Mouse (Mus musculus): ENCODE data around the gene Synrg. TPM values are rescaled to one million over a fixed set of nuclear protein-coding genes. Genes with fewer than 3 reads are reported as not detected.

The Synrg gene
- 22.9 and 24.8 TPM in 2 replicates for polyA plus RNA-seq (2012; rRNA removed)

GRCm38 (mm10) chr11:83963991-83964921, at the start of gene Synrg:
Gene Synrg, plus strand, starts transcription at chr11:83964428.

GRCm38 (mm10) chr11:83941950-83942840, 22.0 kb upstream of the Synrg start, which contains the start of gene Ddx52:
Gene Ddx52, plus strand, starts transcription at chr11:83942062.

GRCm38 (mm10) chr11:84069034-84069370, 104.8 kb downstream of the Synrg start, which contains the start of gene Dusp14:
Gene Dusp14, minus strand, starts transcription at chr11:84069261.

Other genes with a start within 250 kb of the Synrg start
- 0.19 TPM in 1 of 2 replicates, not detected in the other for gene Wfdc21, start 217.5 kb upstream of the Synrg start, polyA plus RNA-seq (2012; rRNA removed)
- gene Heatr6, start 210.7 kb upstream of the Synrg start, polyA plus RNA-seq (2012; rRNA removed), result 29.9 and 33.7 TPM in 2 replicates
- 0.13 and 0.15 TPM in 2 replicates for gene Hnf1b, start 114.4 kb upstream of the Synrg start, polyA plus RNA-seq (2012; rRNA removed)
- gene Ddx52, start 22.4 kb upstream of the Synrg start, polyA plus RNA-seq (2012; rRNA removed), result 15.7 and 16.9 TPM in 2 replicates
- gene Dusp14, start 104.8 kb downstream of the Synrg start, polyA plus RNA-seq (2012; rRNA removed), result 11.0 and 11.5 TPM in 2 replicates
- 45.8 and 49.9 TPM in 2 replicates for gene Tada2a, start 165.2 kb downstream of the Synrg start, polyA plus RNA-seq (2012; rRNA removed)
- 38.6 and 39.5 TPM in 2 replicates for gene Acaca, start 165.2 kb downstream of the Synrg start, polyA plus RNA-seq (2012; rRNA removed)
- not detected in 2 replicates for gene Gm11437, start 203.0 kb downstream of the Synrg start, polyA plus RNA-seq (2012; rRNA removed)

All from central nervous system, embryonic 18 days (tissue).